Mouse (Mus musculus): ENCODE results near the gene Glcci1. TPM values are rescaled to one million over a fixed set of nuclear protein-coding genes. Genes with fewer than 3 reads are reported as not detected.

The Glcci1 gene
- polyA plus RNA-seq (2016; fragmentation: Nextera tagmentation; extraction: Ambion mirVana): 11.0 and 16.3 TPM in 2 replicates

- DNase-seq (ENCODE audit: low spot score): peak; percentile 81
- H3K27me3 ChIP-seq (ENCODE audit: low read depth, poor library complexity, severe bottlenecking): no peaks in the 10 kb centered on the region
- H3K4me3 ChIP-seq: peak within 1 kb of the TSS; percentile 98
- peaks cover 24% of the 10 kb centered on the region for H3K4me1 ChIP-seq
- H3K27ac ChIP-seq: peak within 1 kb of the TSS; percentile 99
- H3K36me3 ChIP-seq: no peaks in the 10 kb centered on the region
- no peaks in the 10 kb centered on the region for H3K9me3 ChIP-seq (replicated peaks)
- 0% methylated on average over 45 of the region's 69 CpGs for WGBS
Measured at GRCm38 (mm10) chr6:8509551-8509950, at the start of gene Glcci1. TSS of gene Glcci1 (plus strand) at chr6:8509600.

DNA sequence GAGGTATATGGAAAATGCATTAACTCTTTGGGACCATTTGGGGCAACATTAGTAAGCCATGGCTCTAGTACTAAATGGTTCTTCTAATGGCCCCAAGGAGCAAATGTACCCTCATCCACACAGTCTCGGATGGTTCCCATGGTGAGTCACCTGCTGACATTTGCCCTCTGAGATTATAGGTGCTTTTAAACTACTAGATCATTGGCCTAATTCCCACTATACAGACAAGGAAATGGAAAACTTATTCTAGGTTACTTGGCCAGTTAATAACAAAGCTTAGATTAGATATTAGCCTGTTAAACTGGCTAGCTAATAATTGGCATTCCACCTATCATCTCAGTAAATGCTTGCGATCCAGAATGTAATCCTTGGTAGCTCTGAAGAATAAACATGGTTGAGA, 47.0 kb upstream of the Glcci1 start:
- Histone ChIP-seq H3K9me3 (replicated peaks) (no peaks in the 10 kb centered on the region), H3K27me3 (ENCODE audit: low read depth, poor library complexity, severe bottlenecking) (no peaks in the 10 kb centered on the region), H3K27ac (no peak overlapping the region), H3K36me3 (no peaks in the 10 kb centered on the region), H3K4me1 (no peaks in the 10 kb centered on the region), H3K4me3 (no peak overlapping the region)
- WGBS: 93% methylated on average over 2 of the region's 2 CpGs
- DNase-seq (ENCODE audit: low spot score): no peak

- 85% methylated on average over 1 of the region's 1 CpGs for WGBS
- no peak overlapping the region for H3K27ac ChIP-seq
Measured at GRCm38 (mm10) chr6:8465388-8465787, 44.0 kb upstream of the Glcci1 start.

GRCm38 (mm10) chr6:8465985-8466384, 43.4 kb upstream of the Glcci1 start:
- DNase-seq (ENCODE audit: low spot score): no peak
- WGBS: 95% methylated on average over 5 of the region's 5 CpGs
- Histone ChIP-seq H3K4me1 (no peaks in the 10 kb centered on the region), H3K27me3 (ENCODE audit: low read depth, poor library complexity, severe bottlenecking) (no peaks in the 10 kb centered on the region), H3K36me3 (no peaks in the 10 kb centered on the region), H3K27ac (no peak overlapping the region), H3K9me3 (replicated peaks) (no peaks in the 10 kb centered on the region), H3K4me3 (no peak overlapping the region)

More at GRCm38 (mm10) chr6:8465388-8465787, 44.0 kb upstream of the Glcci1 start:
- no peak overlapping the region for H3K4me3 ChIP-seq
- no peaks in the 10 kb centered on the region for H3K27me3 ChIP-seq (ENCODE audit: low read depth, poor library complexity, severe bottlenecking)
- H3K9me3 ChIP-seq (replicated peaks): no peaks in the 10 kb centered on the region
- no peaks in the 10 kb centered on the region for H3K4me1 ChIP-seq
- no peaks in the 10 kb centered on the region for H3K36me3 ChIP-seq
- no peak for DNase-seq (ENCODE audit: low spot score)

GRCm38 (mm10) chr6:8467667-8468337, 41.6 kb upstream of the Glcci1 start:
- H3K27ac ChIP-seq: no peak overlapping the region
- H3K9me3 ChIP-seq (replicated peaks): no peaks in the 10 kb centered on the region
- 85% methylated on average over 10 of the region's 10 CpGs for WGBS
- H3K4me1 ChIP-seq: no peaks in the 10 kb centered on the region
- no peak for DNase-seq (ENCODE audit: low spot score)
- no peak overlapping the region for H3K4me3 ChIP-seq
- no peaks in the 10 kb centered on the region for H3K36me3 ChIP-seq
- H3K27me3 ChIP-seq (ENCODE audit: low read depth, poor library complexity, severe bottlenecking): no peaks in the 10 kb centered on the region

GRCm38 (mm10) chr6:8469918-8470317, 39.5 kb upstream of the Glcci1 start:
- Histone ChIP-seq H3K27ac (no peak overlapping the region), H3K36me3 (no peaks in the 10 kb centered on the region), H3K27me3 (ENCODE audit: low read depth, poor library complexity, severe bottlenecking) (no peaks in the 10 kb centered on the region), H3K4me1 (no peaks in the 10 kb centered on the region), H3K4me3 (no peak overlapping the region), H3K9me3 (replicated peaks) (no peaks in the 10 kb centered on the region)
- DNase-seq (ENCODE audit: low spot score): no peak
- WGBS: 90% methylated on average over 3 of the region's 3 CpGs

GRCm38 (mm10) chr6:8472125-8472524, 37.3 kb upstream of the Glcci1 start:
- Histone ChIP-seq H3K27ac (no peak overlapping the region), H3K27me3 (ENCODE audit: low read depth, poor library complexity, severe bottlenecking) (no peaks in the 10 kb centered on the region), H3K4me1 (no peaks in the 10 kb centered on the region), H3K36me3 (no peaks in the 10 kb centered on the region), H3K9me3 (replicated peaks) (no peaks in the 10 kb centered on the region), H3K4me3 (no peak overlapping the region)
- DNase-seq (ENCODE audit: low spot score): no peak
- WGBS: 85% methylated on average over 3 of the region's 3 CpGs

DNA sequence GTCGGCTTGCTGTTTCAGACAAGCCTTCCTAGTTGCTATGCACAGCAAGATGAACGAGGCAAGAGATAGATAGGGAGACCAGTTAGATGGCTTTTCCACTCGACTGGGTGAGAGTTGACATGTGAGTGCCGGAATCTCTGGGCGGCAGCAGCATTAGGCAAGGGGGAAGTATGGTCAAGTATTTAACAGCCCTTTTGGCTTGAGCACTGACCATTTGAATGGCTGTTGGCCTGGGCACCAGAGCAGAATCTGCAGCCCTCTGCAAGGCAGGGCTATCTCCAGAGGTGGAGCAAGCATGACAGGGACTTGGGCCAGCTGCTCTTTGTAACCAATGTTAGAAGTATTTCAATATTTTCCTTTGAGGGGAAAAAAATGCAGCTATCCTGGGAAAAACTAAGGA, 36.5 kb upstream of the Glcci1 start:
- no peak for DNase-seq (ENCODE audit: low spot score)
- 53% methylated on average over 5 of the region's 5 CpGs for WGBS
- Histone ChIP-seq H3K27me3 (ENCODE audit: low read depth, poor library complexity, severe bottlenecking) (no peaks in the 10 kb centered on the region), H3K27ac (no peak overlapping the region), H3K36me3 (no peaks in the 10 kb centered on the region), H3K4me1 (no peaks in the 10 kb centered on the region), H3K9me3 (replicated peaks) (no peaks in the 10 kb centered on the region), H3K4me3 (no peak overlapping the region)

GRCm38 (mm10) chr6:8473498-8473897, 35.9 kb upstream of the Glcci1 start:
- no peak overlapping the region for H3K4me3 ChIP-seq
- no peaks in the 10 kb centered on the region for H3K36me3 ChIP-seq
- 59% methylated on average over 5 of the region's 5 CpGs for WGBS
- no peaks in the 10 kb centered on the region for H3K4me1 ChIP-seq
- H3K9me3 ChIP-seq (replicated peaks): no peaks in the 10 kb centered on the region
- H3K27ac ChIP-seq: no peak overlapping the region
- no peaks in the 10 kb centered on the region for H3K27me3 ChIP-seq (ENCODE audit: low read depth, poor library complexity, severe bottlenecking)
- DNase-seq (ENCODE audit: low spot score): no peak

- no peak for DNase-seq (ENCODE audit: low spot score)
- Histone ChIP-seq H3K36me3 (no peaks in the 10 kb centered on the region), H3K4me1 (no peaks in the 10 kb centered on the region), H3K4me3 (no peak overlapping the region), H3K9me3 (replicated peaks) (no peaks in the 10 kb centered on the region), H3K27me3 (ENCODE audit: low read depth, poor library complexity, severe bottlenecking) (no peaks in the 10 kb centered on the region), H3K27ac (no peak overlapping the region)
- 82% methylated on average over 3 of the region's 3 CpGs for WGBS
Measured at GRCm38 (mm10) chr6:8474316-8474715, 35.1 kb upstream of the Glcci1 start.

DNA sequence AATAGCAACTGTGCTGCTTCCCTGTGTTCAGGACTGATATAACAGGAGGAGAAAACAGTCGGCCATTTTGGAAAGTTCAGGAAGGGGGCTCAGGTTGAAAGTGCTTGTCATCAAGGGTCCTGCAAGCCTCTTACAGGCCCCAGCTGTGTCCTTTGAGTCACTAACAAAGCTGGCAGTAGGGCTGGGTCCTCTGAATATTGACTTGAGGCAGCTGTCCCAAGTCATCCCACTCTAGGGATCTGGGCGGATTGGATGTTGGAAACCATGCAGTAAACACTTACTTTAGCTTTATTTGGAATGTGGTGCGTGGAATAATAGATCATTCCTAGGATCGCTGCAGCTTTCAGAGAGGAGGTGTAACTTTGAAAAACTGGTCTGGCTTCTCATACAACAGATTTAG, 34.6 kb upstream of the Glcci1 start:
- Histone ChIP-seq H3K36me3 (no peaks in the 10 kb centered on the region), H3K9me3 (replicated peaks) (no peaks in the 10 kb centered on the region), H3K27me3 (ENCODE audit: low read depth, poor library complexity, severe bottlenecking) (no peaks in the 10 kb centered on the region), H3K4me3 (no peak overlapping the region), H3K4me1 (no peaks in the 10 kb centered on the region), H3K27ac (no peak overlapping the region)
- WGBS: 92% methylated on average over 4 of the region's 4 CpGs
- DNase-seq (ENCODE audit: low spot score): no peak

DNA sequence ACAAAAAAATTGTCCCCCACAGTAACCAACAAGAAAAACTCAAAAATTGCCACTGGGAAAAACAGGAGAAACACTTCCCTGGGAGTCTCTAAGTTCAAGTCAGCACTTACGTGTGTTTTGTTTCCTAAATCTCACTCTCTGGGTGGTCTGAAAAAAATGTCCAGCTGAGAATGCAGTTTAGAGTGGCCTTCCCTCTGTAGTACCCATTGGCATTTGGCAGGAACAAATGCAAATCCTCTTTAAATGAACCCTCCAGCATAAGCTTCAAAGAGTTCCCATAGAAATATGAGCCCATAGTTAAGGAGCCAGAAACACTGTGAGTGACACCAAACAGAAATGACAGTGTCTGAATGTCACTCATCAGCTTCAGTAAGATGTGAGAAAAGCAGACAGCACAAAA, 30.2 kb upstream of the Glcci1 start:
- DNase-seq (ENCODE audit: low spot score): no peak
- WGBS: 50% methylated on average over 1 of the region's 1 CpGs
- H3K36me3 ChIP-seq: no peaks in the 10 kb centered on the region
- no peaks in the 10 kb centered on the region for H3K27me3 ChIP-seq (ENCODE audit: low read depth, poor library complexity, severe bottlenecking)
- H3K4me1 ChIP-seq: no peaks in the 10 kb centered on the region
- H3K27ac ChIP-seq: no peak overlapping the region
- no peak overlapping the region for H3K4me3 ChIP-seq
- no peaks in the 10 kb centered on the region for H3K9me3 ChIP-seq (replicated peaks)

GRCm38 (mm10) chr6:8484437-8485275, 24.7 kb upstream of the Glcci1 start:
- WGBS: 90% methylated on average over 17 of the region's 17 CpGs
- Histone ChIP-seq H3K4me1 (peaks cover 13% of the 10 kb centered on the region), H3K9me3 (replicated peaks) (no peaks in the 10 kb centered on the region), H3K4me3 (no peak overlapping the region), H3K27me3 (ENCODE audit: low read depth, poor library complexity, severe bottlenecking) (no peaks in the 10 kb centered on the region), H3K27ac (no peak overlapping the region), H3K36me3 (no peaks in the 10 kb centered on the region)
- DNase-seq (ENCODE audit: low spot score): no peak
